Mouse (Mus musculus) ES-Bruce4 (cell line): ENCODE measurements around the gene Cfap77. TPM values are rescaled to one million over a fixed set of nuclear protein-coding genes. Genes with fewer than 3 reads are reported as not detected.

Experiments used
- H3K27ac ChIP-seq: 2 replicates; pipeline ENCODE4 v1.5.1; 2012; ENCODE audit warnings: low read length, inconsistent platforms; ENCODE audit not compliant: insufficient read depth
- H3K27me3 ChIP-seq: 2 replicates; pipeline ENCODE4 v1.6.1; 2012; ENCODE audit warnings: mild to moderate bottlenecking, low read length, inconsistent platforms; ENCODE audit not compliant: control insufficient read depth, poor library complexity, insufficient read depth, severe bottlenecking
- H3K36me3 ChIP-seq: 2 replicates; pipeline ENCODE4 v1.6.1; 2012; ENCODE audit warnings: inconsistent platforms, mild to moderate bottlenecking, low read length, moderate library complexity; ENCODE audit not compliant: control insufficient read depth, poor library complexity, insufficient read depth, severe bottlenecking
- H3K4me1 ChIP-seq: one replicate; pipeline ENCODE4 v1.8.1; 2011; ENCODE audit warnings: low read length; ENCODE audit not compliant: control insufficient read depth, insufficient read depth
- H3K4me3 ChIP-seq: 2 replicates; pipeline ENCODE4 v1.5.1; 2011; ENCODE audit warnings: low read depth, mild to moderate bottlenecking, low read length
- H3K9ac ChIP-seq: 2 replicates; pipeline ENCODE4 v1.6.1; 2012; ENCODE audit warnings: low read depth, mild to moderate bottlenecking, inconsistent platforms; ENCODE audit not compliant: poor library complexity, severe bottlenecking
- H3K9me3 ChIP-seq: replicated peaks from 2 replicates; pipeline ENCODE4 v1.6.1; 2012; ENCODE audit warnings: mild to moderate bottlenecking, low read length, inconsistent platforms; ENCODE audit not compliant: control insufficient read depth, poor library complexity, insufficient read depth, severe bottlenecking
- CTCF ChIP-seq: IDR thresholded peaks from one replicate; pipeline ENCODE4 v1.8.1; 2011; ENCODE audit warnings: low read depth, low read length
- EP300 ChIP-seq: IDR thresholded peaks from 2 replicates; pipeline ENCODE4 v1.6.1; 2011; ENCODE audit warnings: low read depth, low read length; ENCODE audit not compliant: insufficient read depth
- POLR2A ChIP-seq: IDR thresholded peaks from one replicate; pipeline ENCODE4 v1.8.1; 2011; ENCODE audit warnings: low read length; ENCODE audit not compliant: insufficient read depth
- polyA plus RNA-seq: library from polyadenylated mRNA; stranded (reverse); fragments of >200 nt; gene quantifications from 2 replicates; pipeline ENCODE4 v1.2.4, GENCODE M21; 2011; ENCODE audit warnings: low read depth; ENCODE audit not compliant: missing spikeins, insufficient read depth, insufficient read length

Cfap77 gene
- polyA plus RNA-seq, 1 experiment: 2.5 TPM

DNA sequence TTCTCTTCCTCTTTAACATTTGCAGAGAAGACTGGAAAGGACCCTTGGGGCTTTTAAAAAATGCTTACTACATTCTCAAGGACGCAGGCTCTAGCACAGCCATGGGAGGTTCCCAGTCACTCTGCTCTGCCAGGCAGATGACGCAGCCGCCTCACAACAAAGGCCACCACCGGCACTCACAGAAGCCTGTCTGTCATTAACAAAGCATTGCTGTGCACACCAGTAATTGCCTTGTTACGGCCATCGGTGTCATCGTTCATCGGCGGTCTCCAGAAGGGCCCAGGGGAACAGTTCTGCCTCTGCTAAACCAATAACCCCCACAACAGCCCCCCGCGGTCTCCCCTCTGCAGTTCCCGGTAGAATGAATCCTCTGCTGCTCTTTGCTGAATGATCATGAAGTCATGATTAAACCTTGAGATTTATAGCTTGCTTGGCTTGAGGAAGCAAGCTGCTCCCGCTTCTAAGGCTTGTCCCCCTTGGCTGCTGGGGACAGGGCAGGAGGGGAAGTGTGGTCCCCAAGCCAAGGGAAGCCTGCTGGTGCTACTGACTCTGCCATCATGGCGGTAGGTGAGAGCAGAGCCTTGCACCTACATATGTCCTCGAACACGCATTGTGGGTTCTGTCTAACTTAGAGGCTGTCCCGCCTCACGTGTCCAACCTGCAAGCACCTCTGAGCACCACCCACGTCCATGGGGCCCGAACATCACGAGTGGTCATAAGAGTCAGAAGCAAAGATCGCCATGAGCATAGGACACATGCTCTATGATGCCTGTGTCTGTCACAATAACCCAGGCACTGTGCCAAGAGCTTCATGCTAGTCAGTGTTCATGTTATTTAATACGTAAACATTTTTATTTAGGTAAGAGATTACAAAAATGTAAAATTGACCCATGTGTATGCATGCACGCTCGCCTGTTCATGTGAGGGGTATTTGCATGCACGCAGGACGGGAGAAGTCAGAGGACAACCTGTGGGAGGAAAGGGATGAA lies 38.0 kb downstream of the Cfap77 start:
- Histone ChIP-seq H3K4me3 (peak overlapping the region; percentile 24), H3K27ac (no peak overlapping the region), H3K4me1 (no peaks in the 10 kb centered on the region), H3K9me3 (no peaks in the 10 kb centered on the region), H3K27me3 (no peaks in the 10 kb centered on the region), H3K9ac (no peak overlapping the region), H3K36me3 (no peaks in the 10 kb centered on the region)
- TF ChIP-seq POLR2A: no peak
- no peak for TF ChIP-seq EP300
- no peak for TF ChIP-seq CTCF

DNA sequence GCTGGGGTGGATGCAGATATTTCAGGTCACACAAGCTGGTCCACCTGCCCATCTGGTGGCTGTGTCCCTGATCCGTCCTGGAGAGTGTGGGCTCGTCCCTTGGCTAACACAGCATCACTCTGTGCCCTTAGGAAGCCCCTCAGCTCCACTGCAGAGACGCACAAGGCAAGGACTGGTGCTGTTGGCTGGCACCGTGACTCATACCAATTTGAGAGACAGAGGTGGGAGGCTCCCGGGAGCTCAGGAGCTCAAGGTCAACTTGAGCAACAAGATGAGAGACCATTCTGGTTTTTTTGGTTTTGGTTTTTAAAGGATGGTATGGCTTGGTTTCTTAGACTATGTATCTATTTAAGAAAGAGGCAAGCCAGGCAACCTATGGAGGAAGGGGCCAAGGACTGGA lies 42.3 kb downstream of the Cfap77 start:
- no peaks in the 10 kb centered on the region for H3K9me3 ChIP-seq
- H3K36me3 ChIP-seq: no peaks in the 10 kb centered on the region
- H3K27me3 ChIP-seq: no peaks in the 10 kb centered on the region
- H3K4me1 ChIP-seq: no peaks in the 10 kb centered on the region
- no peak for TF ChIP-seq CTCF
- TF ChIP-seq POLR2A: no peak
- TF ChIP-seq EP300: no peak
- H3K27ac ChIP-seq: no peak overlapping the region
- no peak overlapping the region for H3K4me3 ChIP-seq
- no peak overlapping the region for H3K9ac ChIP-seq

GRCm38 (mm10) chr2:29007656-29008055 lies 47.2 kb downstream of the Cfap77 start:
- TF ChIP-seq CTCF (no peak), POLR2A (no peak), EP300 (no peak)
- Histone ChIP-seq H3K9ac (no peak overlapping the region), H3K27ac (no peak overlapping the region), H3K4me1 (no peaks in the 10 kb centered on the region), H3K27me3 (no peaks in the 10 kb centered on the region), H3K4me3 (no peak overlapping the region), H3K36me3 (no peaks in the 10 kb centered on the region), H3K9me3 (no peaks in the 10 kb centered on the region)

GRCm38 (mm10) chr2:29006455-29007034 lies 48.3 kb downstream of the Cfap77 start:
- H3K9me3 ChIP-seq: no peaks in the 10 kb centered on the region
- no peak overlapping the region for H3K27ac ChIP-seq
- H3K27me3 ChIP-seq: no peaks in the 10 kb centered on the region
- H3K4me3 ChIP-seq: no peak overlapping the region
- no peaks in the 10 kb centered on the region for H3K36me3 ChIP-seq
- TF ChIP-seq EP300: no peak
- no peak overlapping the region for H3K9ac ChIP-seq
- H3K4me1 ChIP-seq: no peaks in the 10 kb centered on the region

DNA sequence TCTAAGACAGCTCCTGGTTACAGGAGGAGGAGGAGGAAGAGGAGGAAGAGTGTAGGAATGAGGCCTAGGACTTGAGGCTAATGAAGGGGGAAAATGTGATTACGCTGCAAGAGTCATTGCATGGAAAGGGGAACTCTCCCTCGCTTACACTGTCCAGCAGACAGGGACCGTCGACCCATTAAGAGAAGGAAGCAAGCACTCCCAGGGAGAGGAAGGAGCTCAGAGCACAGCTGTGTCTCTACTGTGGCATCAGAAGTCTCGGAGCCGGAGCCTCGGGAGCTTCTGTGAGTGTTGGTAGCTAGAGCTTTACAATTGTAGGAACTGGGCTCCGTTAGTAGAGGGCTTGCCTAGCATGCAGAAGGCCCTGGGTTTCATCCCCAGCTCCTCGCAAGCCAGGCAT lies 50.8 kb downstream of the Cfap77 start:
- H3K9ac ChIP-seq: no peak overlapping the region
- H3K4me1 ChIP-seq: no peaks in the 10 kb centered on the region
- H3K9me3 ChIP-seq: no peaks in the 10 kb centered on the region
- TF ChIP-seq EP300 (no peak), POLR2A (no peak), CTCF (no peak)
- H3K27ac ChIP-seq: no peak overlapping the region
- H3K27me3 ChIP-seq: no peaks in the 10 kb centered on the region
- H3K36me3 ChIP-seq: no peaks in the 10 kb centered on the region
- no peak overlapping the region for H3K4me3 ChIP-seq

DNA sequence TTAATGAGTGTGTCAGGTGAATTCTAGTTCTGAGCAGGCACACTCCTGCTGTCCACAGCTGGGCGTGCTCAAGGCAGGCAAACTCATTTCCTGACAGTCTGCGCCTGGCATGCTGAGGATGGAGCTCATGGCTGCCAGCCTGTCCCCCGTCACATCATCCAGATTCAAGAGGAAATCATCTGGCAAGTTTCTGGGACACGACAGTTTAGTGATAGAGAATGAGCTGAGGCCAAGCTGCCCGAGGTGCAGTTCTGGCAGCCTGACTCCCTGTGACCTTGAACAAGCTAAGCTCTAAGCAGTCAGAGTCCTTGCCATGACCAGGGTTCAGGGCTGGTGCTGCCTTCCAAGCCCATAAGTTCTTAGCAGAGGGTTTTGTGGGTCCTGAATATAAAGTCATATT lies 56.6 kb downstream of the Cfap77 start:
- no peak for TF ChIP-seq POLR2A
- no peak for TF ChIP-seq CTCF
- no peak for TF ChIP-seq EP300
- H3K27ac ChIP-seq: no peak overlapping the region
- H3K27me3 ChIP-seq: no peaks in the 10 kb centered on the region
- no peak overlapping the region for H3K4me3 ChIP-seq
- no peaks in the 10 kb centered on the region for H3K36me3 ChIP-seq
- no peaks in the 10 kb centered on the region for H3K9me3 ChIP-seq
- H3K4me1 ChIP-seq: no peaks in the 10 kb centered on the region
- no peak overlapping the region for H3K9ac ChIP-seq
